Mouse (Mus musculus) MEL (cell line): ENCODE results near the gene Churc1.

Source experiments
- CHD2 ChIP-seq: IDR thresholded peaks from 2 replicates; pipeline ENCODE4 v1.6.1; 2011; ENCODE audit warnings: low read length, improper control_type of control experiment
- CTCF ChIP-seq, 3 experiments: IDR thresholded peaks in 2 of 3; conservative IDR thresholded peaks in 1 of 3; 2 replicates each; pipeline ENCODE4 v1.5.1; 2011 to 2012; ENCODE audit warnings: low read length in 3 of 3, low read depth in 2 of 3, mild to moderate bottlenecking in 2 of 3, improper control_type of control experiment in 1 of 3, inconsistent platforms in 1 of 3, mixed read lengths in 1 of 3, moderate library complexity in 1 of 3; ENCODE audit not compliant: control insufficient read depth in 1 of 3, insufficient read depth in 1 of 3, poor library complexity in 1 of 3, severe bottlenecking in 1 of 3
- KAT2A ChIP-seq: conservative IDR thresholded peaks from 2 replicates; pipeline ENCODE4 v1.6.1; 2012; ENCODE audit warnings: low read depth, low read length, improper control_type of control experiment, inconsistent platforms
- MAFK ChIP-seq: IDR thresholded peaks from 2 replicates; pipeline ENCODE4 v1.6.1; 2011; ENCODE audit warnings: low read depth, mild to moderate bottlenecking, low read length, improper control_type of control experiment, borderline replicate concordance
- NELFE ChIP-seq: IDR thresholded peaks from 2 replicates; pipeline ENCODE4 v1.6.1; 2011; ENCODE audit warnings: low read depth, low read length, improper control_type of control experiment
- NRF1 ChIP-seq: IDR thresholded peaks from 2 replicates; pipeline ENCODE4 v1.6.1; 2014; ENCODE audit warnings: low read depth, mild to moderate bottlenecking, inconsistent platforms, low read length, improper control_type of control experiment, moderate library complexity; ENCODE audit not compliant: poor library complexity, insufficient read depth, severe bottlenecking
- POLR2AphosphoS5 ChIP-seq: IDR thresholded peaks from 2 replicates; pipeline ENCODE4 v1.6.1; 2012; ENCODE audit warnings: low read depth, borderline replicate concordance, mild to moderate bottlenecking, inconsistent platforms, low read length, moderate library complexity, mixed read lengths

- no peak for TF ChIP-seq NRF1
- TF ChIP-seq POLR2AphosphoS5: no peak
- TF ChIP-seq CHD2: no peak
- no peak for TF ChIP-seq CTCF (IDR thresholded peaks at IDR 0.05 in 2 of 3, conservative IDR thresholded peaks at IDR 0.05 in 1 of 3; ENCODE audit: control insufficient read depth in 1 of 3, insufficient read depth in 1 of 3, low read depth in 2 of 3, low read length in 3 of 3, poor library complexity in 1 of 3, severe bottlenecking in 1 of 3)
- TF ChIP-seq MAFK: no peak
- no peak for TF ChIP-seq KAT2A
- TF ChIP-seq NELFE: no peak
Measured at GRCm38 (mm10) chr12:76805056-76805811, 39.9 kb downstream of the Churc1 start.
